Mouse (Mus musculus): ENCODE measurements around the gene Cachd1.

Gene Cachd1

GRCm38 (mm10) chr4:100865962-100866703 is 89.7 kb downstream of the Cachd1 start:
- no peak for DNase-seq (ENCODE audit: low spot score in 2 of 2)

- DNase-seq (ENCODE audit: low spot score in 2 of 2), result no peak
Observed at GRCm38 (mm10) chr4:100877351-100877750, 100.9 kb downstream of the Cachd1 start.

- DNase-seq (ENCODE audit: low spot score in 2 of 2), result no peak
Observed at GRCm38 (mm10) chr4:100879414-100879813, 102.9 kb downstream of the Cachd1 start.

GRCm38 (mm10) chr4:100880075-100880474 is 103.6 kb downstream of the Cachd1 start:
- DNase-seq (ENCODE audit: low spot score in 2 of 2), result no peak

GRCm38 (mm10) chr4:100885793-100886742 is 109.6 kb downstream of the Cachd1 start:
- DNase-seq (ENCODE audit: low spot score in 2 of 2), result no peak

GRCm38 (mm10) chr4:100886743-100887416 is 110.4 kb downstream of the Cachd1 start:
- DNase-seq (ENCODE audit: low spot score in 2 of 2), result peak in 1 of 2 experiments; percentile 3

GRCm38 (mm10) chr4:100890106-100890970 is 113.9 kb downstream of the Cachd1 start:
- DNase-seq (ENCODE audit: low spot score in 2 of 2), result no peak

- DNase-seq (ENCODE audit: low spot score in 2 of 2), result no peak
Observed at GRCm38 (mm10) chr4:100893739-100894138, 117.3 kb downstream of the Cachd1 start.

GRCm38 (mm10) chr4:100894142-100894541 is 117.7 kb downstream of the Cachd1 start:
- DNase-seq (ENCODE audit: low spot score in 2 of 2), result no peak

GRCm38 (mm10) chr4:100896260-100897010 is 120.0 kb downstream of the Cachd1 start:
- no peak for DNase-seq (ENCODE audit: low spot score in 2 of 2)

- DNase-seq (ENCODE audit: low spot score in 2 of 2), result no peak
Observed at GRCm38 (mm10) chr4:100897943-100898342, 121.5 kb downstream of the Cachd1 start.

GRCm38 (mm10) chr4:100909694-100910340 is 133.3 kb downstream of the Cachd1 start:
- DNase-seq (ENCODE audit: low spot score in 2 of 2), result no peak

GRCm38 (mm10) chr4:100910605-100911330 is 134.3 kb downstream of the Cachd1 start:
- no peak for DNase-seq (ENCODE audit: low spot score in 2 of 2)

GRCm38 (mm10) chr4:100911658-100912057 is 135.2 kb downstream of the Cachd1 start:
- DNase-seq (ENCODE audit: low spot score in 2 of 2), result no peak

- no peak for DNase-seq (ENCODE audit: low spot score in 2 of 2)
Observed at GRCm38 (mm10) chr4:100913666-100914065, 137.2 kb downstream of the Cachd1 start.

- DNase-seq (ENCODE audit: low spot score in 2 of 2), result no peak
Observed at GRCm38 (mm10) chr4:100914532-100914931, 138.1 kb downstream of the Cachd1 start.

- DNase-seq (ENCODE audit: low spot score in 2 of 2), result no peak
Observed at GRCm38 (mm10) chr4:100915093-100915492, 138.6 kb downstream of the Cachd1 start.

- DNase-seq (ENCODE audit: low spot score in 2 of 2), result no peak
Observed at GRCm38 (mm10) chr4:100917511-100917910, 141.0 kb downstream of the Cachd1 start.

GRCm38 (mm10) chr4:100920413-100920812 is 143.9 kb downstream of the Cachd1 start:
- DNase-seq (ENCODE audit: low spot score in 2 of 2), result no peak
